7 mouse cellular contexts compared by ENCODE assay signal in the genomic region with DNA sequence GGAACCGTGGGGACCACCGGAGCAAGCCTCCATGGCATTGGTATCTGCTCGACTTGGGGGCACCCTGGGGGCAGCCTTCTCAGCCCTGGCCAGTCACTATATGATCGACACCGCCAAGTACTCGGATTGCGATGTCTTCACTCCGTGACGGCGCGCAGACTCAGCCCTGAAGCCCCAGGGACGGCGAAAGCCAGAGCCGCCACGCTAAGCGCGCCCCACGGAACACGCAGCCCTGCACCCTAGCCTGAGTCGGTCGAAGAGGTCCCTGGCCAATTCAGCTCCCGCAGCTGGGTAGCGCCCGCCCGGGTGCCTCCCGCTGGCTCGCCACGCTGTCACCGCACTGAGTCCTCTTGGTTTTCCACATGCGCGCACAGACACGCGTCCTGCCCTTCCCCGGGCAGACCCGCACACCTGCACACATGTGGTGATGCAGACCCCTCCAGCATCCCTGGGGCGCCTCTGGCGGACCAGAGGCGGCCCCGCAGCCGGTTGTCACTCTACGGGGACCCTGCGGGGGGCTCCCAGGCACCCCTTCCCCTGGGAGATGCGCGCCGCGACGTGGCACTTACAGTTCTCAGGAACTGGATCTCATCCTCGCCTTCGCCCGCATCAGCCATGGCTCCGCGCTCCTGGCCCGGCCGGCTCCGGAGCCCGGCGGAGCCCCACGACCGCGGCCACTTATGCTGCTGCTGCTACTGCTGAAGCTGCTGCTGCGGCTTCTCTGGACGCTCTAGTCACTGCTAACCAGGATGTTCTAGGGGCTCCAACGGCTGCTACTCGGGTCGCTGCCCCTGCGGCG. TPM values are rescaled to one million over a fixed set of nuclear protein-coding genes. Genes with fewer than 3 reads are reported as not detected.
DNase-seq lines count a peak whose midpoint lies in the region; ATAC-seq and TF ChIP-seq lines count a peak whose summit lies in the region.

No protein-coding gene starts in this region.

- under 1% methylated on average over 67 of the region's 67 CpGs for WGBS in heart, embryonic 13.5 days
- under 1% methylated on average over 67 of the region's 67 CpGs for WGBS in midbrain, embryonic 10.5 days

- H3K4me3 ChIP-seq in ES-E14 (ENCODE audit: insufficient read depth in 1 of 2, low read depth in 1 of 2, low read length in 2 of 2, poor library complexity in 1 of 2, severe bottlenecking in 1 of 2) = peak overlapping the region; percentile 87 to 91
- H3K4me3 ChIP-seq in heart, embryonic 13.5 days = peak overlapping the region; percentile 93
- peak overlapping the region; percentile 79 for H3K4me3 ChIP-seq in midbrain, embryonic 10.5 days

- H3K4me2 ChIP-seq in heart, embryonic 13.5 days = peak overlapping the region; percentile 80

- H3K27me3 ChIP-seq in heart, embryonic 13.5 days (replicated peaks) = peaks cover 29% of the 10 kb centered on the region
- H3K27me3 ChIP-seq in midbrain, embryonic 10.5 days (ENCODE audit: low read depth, poor library complexity, severe bottlenecking) = peaks cover 66% of the 10 kb centered on the region
- H3K27me3 ChIP-seq in splenic B cell, adult 2 months (ENCODE audit: control insufficient read depth, insufficient read depth, low read length, poor library complexity, severe bottlenecking) = no peaks in the 10 kb centered on the region

- H3K36me3 ChIP-seq in ES-E14 (ENCODE audit: control insufficient read depth, insufficient read depth, low read length, poor library complexity, severe bottlenecking) = no peaks in the 10 kb centered on the region
- H3K36me3 ChIP-seq in heart, embryonic 13.5 days = no peaks in the 10 kb centered on the region
- H3K36me3 ChIP-seq in midbrain, embryonic 10.5 days = no peaks in the 10 kb centered on the region
- no peaks in the 10 kb centered on the region for H3K36me3 ChIP-seq in splenic B cell, adult 2 months (ENCODE audit: control insufficient read depth, insufficient read depth, low read length, poor library complexity, severe bottlenecking)

- peak; percentile 32 for ATAC-seq in heart, embryonic 13.5 days (ENCODE audit: extremely low read depth, insufficient number of reproducible peaks, low FRiP score, low TSS enrichment)

- peaks cover 0 to 9% of the 10 kb centered on the region in 2 experiments; a peak in 1 of 4 replicates for H3K4me1 ChIP-seq in ES-E14 (ENCODE audit: control insufficient read depth in 2 of 2, insufficient read depth in 2 of 2, low read length in 2 of 2, poor library complexity in 1 of 2)
- H3K4me1 ChIP-seq in heart, embryonic 13.5 days = peaks cover 30% of the 10 kb centered on the region
- H3K4me1 ChIP-seq in midbrain, embryonic 10.5 days = peaks cover 20% of the 10 kb centered on the region

- in situ Hi-C loops in ES-E14 (cut with MboI; ENCODE audit: low sequenced_read_pairs in 2 of 2, unreplicated experiment in 2 of 2) = no loop called here

- peak overlapping the region; percentile 79 for H3K9ac ChIP-seq in ES-E14 (ENCODE audit: insufficient read depth, low read depth, low read length, poor library complexity, severe bottlenecking)
- H3K9ac ChIP-seq in heart, embryonic 13.5 days = peak overlapping the region; percentile 99

- H3K9me3 ChIP-seq in ES-E14 (ENCODE audit: control insufficient read depth, insufficient read depth, low read depth, low read length) = no peaks in the 10 kb centered on the region
- no peaks in the 10 kb centered on the region for H3K9me3 ChIP-seq in heart, embryonic 13.5 days
- H3K9me3 ChIP-seq in midbrain, embryonic 10.5 days (replicated peaks) = no peaks in the 10 kb centered on the region

- DNase-seq in 3134 (ENCODE audit: extremely low read depth, insufficient read length, low spot score) = peak; percentile 4
- peak; percentile 26 for DNase-seq in ES-E14 (ENCODE audit: low read depth, low spot score)
- DNase-seq in cerebellum, postnatal 36 days = peak; percentile 61 to 71
- peak; percentile 45 to 56 for DNase-seq in layer of hippocampus, postnatal 36 days
- DNase-seq in midbrain, embryonic 10.5 days (ENCODE audit: low spot score) = peak; percentile 62
- DNase-seq in splenic B cell, adult 2 months (ENCODE audit: low read depth, low spot score) = peak; percentile 10

- no peak overlapping the region for H3K27ac ChIP-seq in ES-E14 (ENCODE audit: insufficient read depth, low read depth, low read length, poor library complexity, severe bottlenecking)
- H3K27ac ChIP-seq in heart, embryonic 13.5 days (replicated peaks) = peak overlapping the region; percentile 94
- H3K27ac ChIP-seq in midbrain, embryonic 10.5 days (replicated peaks) = peak overlapping the region; percentile 71

TF ChIP-seq in ES-E14, 5 proteins besides CTCF, POLR2A, EP300 and RAD21:
- TF ChIP-seq MAFK (IDR thresholded peaks at IDR 0.05; ENCODE audit: insufficient read depth, low read depth, low read length) (no peak), CHD2 (IDR thresholded peaks at IDR 0.05; ENCODE audit: low read depth, low read length) (no peak), HCFC1 (IDR thresholded peaks at IDR 0.05; ENCODE audit: borderline replicate concordance, insufficient read depth, low read length) (no peak), ZNF384 (IDR thresholded peaks at IDR 0.05; ENCODE audit: low read depth, low read length) (no peak), ZC3H11A (IDR thresholded peaks at IDR 0.05; ENCODE audit: borderline replicate concordance, low read depth, low read length) (no peak)

RNA-seq across cellular contexts. Expression of gene Ryr2, which starts 0.7 kb away (rescaled TPM):
- 7.0 and 8.1 TPM in 2 replicates for total RNA-seq in ES-E14 (2012; rRNA removed)
- polyA plus RNA-seq in heart, embryonic 13.5 days (2015; fragmentation: Nextera tagmentation; extraction: Ambion mirVana) = 20.9 and 22.5 TPM in 2 replicates
- total RNA-seq in layer of hippocampus, postnatal 36 days (2021) = 100 to 1,000 TPM; 237 to 265 TPM
- 0.07 and 0.31 TPM in 2 replicates for polyA plus RNA-seq in midbrain, embryonic 10.5 days (2016; fragmentation: Nextera tagmentation; extraction: Ambion mirVana)

Comparison
In these comparisons a context has a peak if more than half of its experiments do, and no peak if none do; other contexts are left out.
1. DNase-seq: peak in every context shown above with its lines; median percentile 66 in cerebellum, postnatal 36 days; 62 in midbrain, embryonic 10.5 days; 50 in layer of hippocampus, postnatal 36 days; 26 in ES-E14; 10 in splenic B cell, adult 2 months; 4 in 3134.
2. RNA of gene Ryr2, which starts 0.7 kb away (total RNA-seq): 237 to 265 TPM in layer of hippocampus, postnatal 36 days; 7.0 to 8.1 TPM in ES-E14; every median in the first group is over 10 times any median in the second.
3. Peak in every context shown above with its lines, with median percentiles within 50 percentile points of each other: H3K4me3 ChIP-seq.